Mouse (Mus musculus): ENCODE data around the gene Cttnbp2nl.

Cttnbp2nl gene

DNA sequence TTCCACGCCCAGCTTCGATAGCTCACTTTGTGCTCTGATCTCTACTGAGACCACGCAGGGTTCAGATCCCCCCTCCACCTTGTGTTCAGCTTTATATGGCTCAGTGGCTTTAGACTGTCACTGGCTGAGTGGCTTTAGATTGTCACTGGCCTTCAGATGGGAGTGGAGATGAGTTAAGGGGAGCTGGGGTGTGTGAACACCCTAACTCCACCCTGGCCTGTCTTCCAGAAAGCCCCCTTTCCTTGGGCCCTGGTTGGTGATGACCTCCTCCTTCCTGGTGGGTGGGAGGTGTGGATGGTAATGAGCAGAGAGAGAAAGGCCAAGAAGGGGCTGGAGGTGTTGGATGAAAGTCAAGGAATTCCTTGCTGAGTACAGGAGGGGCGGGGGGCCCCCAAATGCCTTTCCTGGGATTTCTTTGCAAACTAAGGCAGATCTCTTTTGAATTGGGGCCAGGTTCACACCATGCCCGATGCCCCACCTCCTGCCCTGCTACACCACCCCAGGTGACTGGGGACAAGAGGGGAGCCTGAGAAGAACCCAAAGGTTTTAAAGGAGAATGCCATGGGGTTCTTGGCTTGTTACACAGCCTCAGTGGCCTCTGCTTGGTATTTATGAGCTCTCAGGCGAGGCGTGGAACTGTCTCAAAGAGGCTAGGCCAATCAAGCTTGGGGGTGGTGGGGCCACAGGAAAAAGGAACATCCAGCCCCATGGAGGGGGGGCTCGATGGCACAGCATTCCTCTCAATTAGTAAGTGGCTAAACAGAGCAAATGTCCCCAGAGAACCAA lies 87.7 kb downstream of the Cttnbp2nl start:
- no peak for DNase-seq (ENCODE audit: low spot score in 2 of 2)

DNA sequence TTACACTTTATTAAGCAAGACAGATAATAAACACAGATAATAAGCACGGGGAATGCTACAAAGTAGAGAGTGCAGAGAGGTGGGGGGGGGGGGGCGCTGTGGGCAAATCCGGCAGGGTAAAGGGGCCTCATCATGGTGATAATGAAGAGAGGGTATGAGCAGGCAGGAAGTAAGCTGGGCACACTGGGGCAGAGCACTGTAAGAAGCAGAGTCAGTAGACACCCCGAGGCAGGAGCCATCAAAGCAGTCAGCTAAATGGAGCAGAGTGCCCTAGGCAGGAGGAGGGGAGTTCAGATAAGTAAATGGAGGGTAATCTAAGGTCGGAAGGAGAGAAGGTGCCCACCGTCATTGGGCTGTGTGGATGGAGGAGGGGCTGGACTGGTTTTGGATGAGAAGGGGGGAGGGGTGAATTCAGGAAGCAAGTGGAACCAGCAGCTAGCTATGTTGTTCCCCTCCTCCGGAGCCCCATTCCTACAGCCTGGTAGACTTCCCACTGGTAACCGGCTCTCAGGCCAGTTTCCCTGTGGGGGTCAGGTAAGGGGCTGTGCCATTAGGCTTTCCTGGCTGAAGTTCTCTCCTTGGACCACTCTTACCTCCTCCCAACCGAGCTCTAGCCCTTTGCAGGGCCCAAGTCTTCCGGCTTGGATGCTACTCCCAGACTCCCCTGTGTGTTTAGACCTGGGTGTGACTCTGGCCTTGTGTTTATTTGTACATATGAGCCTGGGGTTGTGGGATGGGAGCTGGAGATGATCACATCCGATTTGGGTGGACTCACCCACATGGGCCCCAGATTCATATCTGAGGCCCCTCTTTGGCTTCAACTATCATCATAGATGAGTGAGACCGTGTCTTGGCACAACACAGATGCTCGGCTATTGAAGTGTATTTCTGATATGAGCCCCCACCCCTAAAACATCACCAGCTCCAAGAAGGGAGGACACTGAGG lies 89.3 kb downstream of the Cttnbp2nl start:
- DNase-seq (ENCODE audit: low spot score in 2 of 2), result no peak

DNA sequence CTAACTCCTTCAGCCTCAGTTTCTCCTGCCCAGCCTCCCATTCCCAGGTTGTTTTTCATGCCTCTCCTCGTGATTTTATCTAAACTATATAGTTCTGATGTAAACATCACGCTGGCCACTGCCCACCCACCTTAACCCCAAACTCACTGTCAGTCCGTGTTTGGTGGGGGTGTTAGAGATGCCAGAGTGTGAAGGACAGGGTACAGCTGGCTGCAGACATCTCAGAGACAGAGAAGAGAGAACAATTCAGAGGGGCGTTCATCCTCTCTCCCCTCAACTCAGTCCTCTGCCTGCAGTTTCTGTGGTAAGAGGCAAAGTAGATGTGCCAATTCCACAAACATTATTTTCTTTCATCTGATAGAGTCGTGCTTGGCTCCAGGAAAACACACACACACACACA lies 90.1 kb downstream of the Cttnbp2nl start:
- DNase-seq (ENCODE audit: low spot score in 2 of 2), result no peak

DNA sequence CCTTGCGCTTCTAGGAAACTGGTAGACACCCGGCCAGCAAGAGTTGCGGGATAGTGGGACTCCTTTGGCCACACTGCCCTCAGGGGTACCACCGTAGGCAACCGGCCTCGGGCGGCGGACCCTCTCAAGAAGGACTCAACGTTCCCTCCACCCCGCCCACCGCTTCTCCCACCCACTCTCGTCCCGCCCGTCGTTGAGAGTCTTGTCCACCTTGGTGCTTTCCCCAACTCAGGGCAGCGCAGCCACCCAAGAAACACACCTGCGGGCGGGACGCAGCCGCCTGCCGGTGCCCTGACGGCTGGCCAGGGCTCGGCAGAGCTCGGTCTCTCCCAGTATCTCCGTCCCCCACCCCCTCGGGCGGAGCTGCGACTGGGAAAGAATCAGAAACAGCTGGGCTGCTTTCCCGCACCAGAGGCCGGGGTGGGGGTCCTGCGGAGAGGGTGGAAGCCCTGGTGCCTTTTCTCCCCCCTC lies 90.8 kb downstream of the Cttnbp2nl start:
- DNase-seq (ENCODE audit: low spot score in 2 of 2), result no peak

DNA sequence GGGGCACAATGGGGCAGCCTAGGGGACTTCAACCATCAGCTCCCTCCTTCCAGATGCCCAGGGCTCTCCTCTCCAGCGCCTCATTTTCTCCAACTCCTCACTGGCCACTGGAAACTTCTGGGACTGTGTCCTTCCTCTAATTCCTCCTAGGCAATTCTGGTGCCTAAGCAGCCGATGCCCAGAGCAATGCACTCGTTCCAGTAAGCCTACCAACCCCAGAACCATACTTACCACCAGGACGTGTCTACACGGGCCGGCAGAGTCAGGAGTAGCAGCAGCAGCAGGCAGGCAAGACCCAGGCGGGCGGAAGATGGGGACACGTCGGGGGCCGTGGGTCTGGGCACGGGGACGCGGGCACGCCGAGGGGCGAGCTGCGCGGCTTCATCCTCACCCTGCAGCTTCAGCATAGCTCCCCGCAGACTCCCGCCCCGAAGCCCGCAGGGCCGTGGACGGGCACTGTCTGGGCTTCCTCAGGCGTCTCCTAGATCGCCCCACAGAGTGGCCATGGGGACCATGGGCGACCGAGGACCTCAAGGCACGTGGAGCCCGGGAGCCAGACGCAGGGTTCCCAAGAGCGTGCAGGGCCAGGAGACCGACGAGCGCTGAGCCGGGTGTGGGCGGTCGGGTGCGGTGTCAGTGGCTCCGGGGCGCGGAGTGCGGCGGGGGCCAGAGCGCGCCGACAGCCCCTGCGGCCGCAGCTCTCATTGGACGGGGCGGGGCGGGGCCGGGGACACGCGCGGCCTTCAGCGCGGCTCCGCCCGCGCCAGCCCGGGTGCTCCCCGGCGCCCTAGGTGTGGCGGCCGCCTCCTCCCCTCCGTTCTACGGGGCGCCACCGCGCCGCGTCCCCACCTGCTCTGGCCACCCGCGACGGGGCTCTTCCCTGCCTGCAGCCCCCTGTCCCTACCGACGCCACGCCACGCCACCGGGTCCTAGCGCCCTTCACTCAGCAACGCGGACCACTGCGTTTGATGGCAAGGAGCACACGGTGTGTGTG lies 91.6 kb downstream of the Cttnbp2nl start, which contains the start of gene Wnt2b:
TSS of gene Wnt2b (minus strand) at position 856 of the 994 bp plus-strand sequence.
- no peak for DNase-seq (ENCODE audit: low spot score in 2 of 2)

DNA sequence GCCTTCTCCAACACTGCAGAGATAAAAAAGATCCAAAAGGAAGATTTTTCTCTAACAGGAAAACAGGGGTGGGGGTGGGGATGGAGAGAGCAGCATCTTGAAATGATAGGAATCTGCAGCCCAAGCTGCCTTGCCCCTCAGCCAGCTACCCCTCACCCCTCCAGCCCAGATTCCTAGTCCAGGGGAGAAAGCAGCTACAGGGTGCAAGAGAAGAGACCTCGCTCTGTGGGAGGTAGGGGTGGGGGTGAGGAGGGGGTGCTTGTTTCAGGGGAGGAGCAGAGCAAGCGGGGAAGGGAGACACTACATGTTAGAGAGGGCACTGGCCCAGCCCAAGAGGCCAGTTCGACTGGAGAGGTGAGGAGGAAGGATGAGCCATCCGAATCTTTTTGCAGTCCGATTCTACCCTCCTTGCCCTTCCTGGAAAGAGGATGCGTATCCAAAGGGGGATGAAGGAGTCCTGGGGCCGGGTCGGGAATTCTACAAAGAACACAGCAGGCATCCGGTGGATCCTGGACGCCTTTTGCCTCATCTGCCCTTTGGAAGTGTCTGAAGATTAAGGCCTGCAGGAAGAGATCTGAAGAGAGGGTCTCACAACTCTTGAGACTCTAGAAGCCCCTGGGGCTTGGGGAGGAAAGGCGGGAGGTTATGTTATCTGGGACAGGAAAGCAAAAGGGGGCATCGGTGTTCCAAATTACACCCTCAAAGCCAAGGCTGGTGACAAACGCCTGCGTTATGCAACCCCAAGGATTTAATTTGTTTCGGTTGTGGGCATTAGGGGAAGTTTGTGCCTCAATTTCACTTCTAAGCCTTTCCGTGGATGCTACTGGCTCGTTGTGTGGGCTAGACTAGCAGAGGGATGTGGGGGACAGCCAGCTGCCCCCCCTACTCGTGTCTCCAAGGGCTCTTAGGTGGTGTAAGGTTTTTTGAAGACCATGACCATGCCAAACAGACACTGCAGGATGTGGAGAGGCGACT lies 92.6 kb downstream of the Cttnbp2nl start:
- DNase-seq (ENCODE audit: low spot score in 2 of 2), result no peak

DNA sequence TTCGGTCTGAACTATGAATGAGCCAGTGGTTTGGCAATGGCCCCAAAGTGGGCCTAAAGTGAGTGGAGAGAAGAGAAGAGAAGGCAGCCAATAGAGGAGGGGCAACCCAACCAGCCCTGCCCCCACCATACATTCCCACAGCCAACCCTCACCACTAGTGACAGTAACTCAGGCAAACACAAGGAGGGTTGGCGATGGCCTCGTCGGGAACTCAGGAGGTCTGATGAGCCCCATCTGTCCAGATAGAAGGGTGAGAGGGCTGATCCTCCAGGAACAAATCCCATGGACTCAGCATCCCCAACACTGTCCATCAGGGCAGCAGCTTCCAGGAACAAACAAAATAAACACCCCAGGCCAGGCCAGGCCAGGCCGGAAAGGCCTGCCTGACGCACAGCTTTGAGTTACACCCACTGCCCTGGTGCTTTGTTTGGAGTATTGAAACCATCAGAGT lies 96.8 kb downstream of the Cttnbp2nl start:
- no peak for DNase-seq (ENCODE audit: low spot score in 2 of 2)

DNA sequence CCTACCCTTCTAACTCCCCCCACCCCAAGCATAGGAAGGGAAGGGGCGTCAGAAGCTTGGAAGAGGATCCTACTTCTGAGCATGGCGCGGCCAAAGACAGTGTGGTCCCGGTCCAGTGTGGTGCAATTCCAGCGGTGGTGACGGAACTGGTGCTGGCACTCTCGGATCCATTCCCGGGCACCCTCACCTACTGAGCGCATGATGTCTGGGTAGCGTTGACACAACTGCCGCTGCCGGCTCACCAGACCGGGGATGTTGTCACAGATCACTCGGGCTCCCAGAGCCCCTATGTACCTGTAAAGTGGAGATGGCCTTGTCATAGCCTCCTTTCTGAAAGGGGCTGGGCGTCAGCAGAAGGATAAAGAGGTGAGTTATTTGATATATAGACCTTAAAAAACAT lies 98.4 kb downstream of the Cttnbp2nl start:
- no peak for DNase-seq (ENCODE audit: low spot score in 2 of 2)

DNA sequence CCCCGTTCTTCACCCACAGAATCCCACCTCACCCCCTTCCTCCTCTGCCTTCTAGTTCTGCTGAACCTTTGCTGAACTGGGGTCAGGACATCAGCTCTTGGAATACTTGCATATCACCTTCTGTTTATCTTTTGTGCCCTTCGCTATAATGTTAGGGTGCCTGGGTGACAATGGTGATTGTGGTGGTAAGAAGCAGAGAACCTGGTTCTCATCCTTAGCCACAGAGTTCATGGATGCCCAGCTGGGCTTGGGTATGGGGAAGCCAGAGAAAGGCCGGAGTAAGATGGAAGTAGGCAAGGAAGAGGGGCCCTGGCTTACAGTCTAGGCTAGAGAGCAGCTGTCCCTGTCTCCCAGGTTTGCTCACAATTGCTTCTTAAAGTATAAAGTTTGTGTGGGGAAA lies 98.8 kb downstream of the Cttnbp2nl start:
- no peak for DNase-seq (ENCODE audit: low spot score in 2 of 2)

DNA sequence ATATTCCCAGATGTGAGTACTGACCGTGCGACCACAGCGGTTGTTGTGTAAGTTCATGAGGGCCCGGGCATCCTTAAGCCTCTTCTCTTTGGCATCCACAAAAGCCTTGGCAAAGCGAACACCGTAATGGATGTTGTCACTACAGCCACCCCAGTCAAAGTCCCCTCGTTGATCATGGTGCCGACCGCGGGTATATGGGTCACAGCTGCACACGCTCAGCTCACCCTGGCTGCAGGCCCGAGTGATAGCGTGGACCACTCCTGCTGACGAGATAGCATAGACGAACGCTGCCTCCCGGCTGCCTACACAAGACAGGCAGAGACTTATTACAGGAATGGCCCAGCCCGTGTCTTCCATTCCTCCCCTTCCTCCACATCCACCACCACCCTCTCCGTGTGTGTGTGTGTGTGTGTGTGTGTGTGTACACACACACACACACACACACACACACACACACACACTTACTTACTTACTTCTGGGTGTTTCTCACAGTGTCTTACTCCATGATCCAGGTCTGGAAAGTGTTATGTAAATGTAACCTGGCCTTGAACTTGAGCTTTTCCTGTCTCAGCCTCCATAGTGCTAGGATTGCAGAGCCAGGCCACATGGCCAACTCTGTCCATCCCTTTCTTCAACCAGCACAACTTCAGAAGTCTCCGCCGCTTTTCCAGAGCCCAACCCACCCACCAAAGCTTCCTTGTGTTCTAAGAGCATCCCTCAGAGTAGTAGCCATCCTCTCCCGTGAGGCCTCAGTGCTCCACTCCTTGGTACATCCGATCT lies 99.9 kb downstream of the Cttnbp2nl start:
- no peak for DNase-seq (ENCODE audit: low spot score in 2 of 2)

All from urinary bladder, postnatal 36 days (tissue).